ENCODE assay signal across 8 mouse cellular contexts in the genomic region with DNA sequence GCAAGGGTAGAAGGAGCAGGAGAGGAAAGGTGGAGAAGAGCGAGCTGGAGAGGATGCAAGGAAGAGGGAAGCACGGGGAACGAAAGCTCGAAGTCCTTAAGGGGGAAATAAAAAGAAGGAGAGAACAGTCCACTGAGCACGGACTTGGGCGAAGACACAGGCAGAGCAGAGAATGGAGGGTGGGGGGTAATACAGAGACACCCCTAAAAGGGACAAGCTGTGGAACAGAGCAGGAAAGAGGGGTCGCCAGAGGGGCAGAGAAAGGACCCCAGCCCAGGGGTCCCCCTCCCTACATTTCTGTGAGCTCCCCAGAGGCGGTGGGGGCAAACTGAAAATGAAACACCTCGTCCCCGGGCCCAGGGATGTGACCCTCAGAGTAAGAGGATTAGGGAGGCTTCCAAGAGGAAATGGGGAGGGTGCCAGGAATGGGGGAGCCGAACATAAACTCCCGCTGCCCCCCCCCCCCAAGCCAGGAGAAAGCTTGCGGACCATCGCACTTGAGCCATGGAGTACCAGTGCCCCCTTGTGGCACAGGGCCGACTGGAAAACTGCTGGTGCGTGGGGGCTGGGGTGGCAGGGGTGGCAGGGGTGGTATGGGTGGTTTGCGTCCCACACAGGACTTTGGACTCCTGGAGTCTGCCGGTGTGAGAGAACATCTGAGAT.
DNase-seq lines count a peak whose midpoint lies in the region; ATAC-seq and TF ChIP-seq lines count a peak whose summit lies in the region.

No protein-coding gene starts in this region.

- ATAC-seq in heart, embryonic 12.5 days (ENCODE audit: insufficient number of reproducible peaks, low FRiP score), result no peak
- ATAC-seq in kidney, embryonic 15.5 days (replicated peaks; ENCODE audit: low FRiP score), result peak; percentile 26; the same call in 1 of the 2 replicates
- peak; percentile 33; the same call in 1 of the 2 replicates for ATAC-seq in liver, postnatal 0 days
- peak; percentile 38; the same call in 1 of the 2 replicates for ATAC-seq in neural tube, embryonic 11.5 days (ENCODE audit: insufficient read depth, low FRiP score, low TSS enrichment)

- peaks cover 72% of the 10 kb centered on the region for H3K27me3 ChIP-seq in heart, embryonic 12.5 days (replicated peaks)
- peaks cover 63% of the 10 kb centered on the region for H3K27me3 ChIP-seq in kidney, embryonic 15.5 days
- peaks cover 6% of the 10 kb centered on the region; the same call in 1 of the 2 replicates for H3K27me3 ChIP-seq in liver, postnatal 0 days (ENCODE audit: insufficient read depth, low read length)
- peaks cover 11% of the 10 kb centered on the region; the same call in 1 of the 2 replicates for H3K27me3 ChIP-seq in neural tube, embryonic 11.5 days (ENCODE audit: control insufficient read depth, insufficient read depth, low read length)

- TF ChIP-seq CTCF in liver, postnatal 0 days (IDR thresholded peaks at IDR 0.05; ENCODE audit: low read depth), result peak; percentile 77

- peak overlapping the region; percentile 64 for H3K4me2 ChIP-seq in heart, embryonic 12.5 days
- H3K4me2 ChIP-seq in kidney, embryonic 15.5 days, result peak overlapping the region; percentile 59
- peak overlapping the region; percentile 66 for H3K4me2 ChIP-seq in liver, postnatal 0 days (ENCODE audit: low read depth, low read length)
- H3K4me2 ChIP-seq in neural tube, embryonic 11.5 days (ENCODE audit: low read depth), result peak overlapping the region; percentile 34

- DNase-seq in urinary bladder, postnatal 14 days (ENCODE audit: low spot score), result peak; percentile 38
- no peak for DNase-seq in urinary bladder, adult 2 months (ENCODE audit: low spot score)
- DNase-seq in embryo, embryonic 10 days (ENCODE audit: low spot score), result peak; percentile 49
- peak; percentile 67 for DNase-seq in liver, postnatal 0 days
- peak; percentile 57 for DNase-seq in neural tube, embryonic 11.5 days (ENCODE audit: low spot score)
- DNase-seq in urinary bladder, postnatal 4 days (ENCODE audit: low spot score in 2 of 2), result peak; percentile 32 to 67

- H3K27ac ChIP-seq in heart, embryonic 12.5 days (ENCODE audit: poor library complexity, severe bottlenecking), result no peak overlapping the region
- H3K27ac ChIP-seq in kidney, embryonic 15.5 days, result 0 out of 2 replicates have a peak overlapping the region, but pooled peaks have one; percentile 51
- H3K27ac ChIP-seq in liver, postnatal 0 days (ENCODE audit: low read depth), result no peak overlapping the region
- H3K27ac ChIP-seq in neural tube, embryonic 11.5 days (ENCODE audit: low read depth, low read length), result no peak overlapping the region

- TF ChIP-seq EP300 in liver, postnatal 0 days (IDR thresholded peaks at IDR 0.05; ENCODE audit: low read depth), result no peak

- H3K9ac ChIP-seq in heart, embryonic 12.5 days, result 0 out of 2 replicates have a peak overlapping the region, but pooled peaks have one; percentile 24
- no peak overlapping the region for H3K9ac ChIP-seq in kidney, embryonic 15.5 days
- H3K9ac ChIP-seq in liver, postnatal 0 days (replicated peaks), result no peak overlapping the region
- no peak overlapping the region; the same call in 1 of the 2 replicates for H3K9ac ChIP-seq in neural tube, embryonic 11.5 days (ENCODE audit: low read length)

- H3K4me1 ChIP-seq in heart, embryonic 12.5 days (replicated peaks), result no peaks in the 10 kb centered on the region
- H3K4me1 ChIP-seq in kidney, embryonic 15.5 days, result peaks cover 31% of the 10 kb centered on the region
- no peaks in the 10 kb centered on the region for H3K4me1 ChIP-seq in liver, postnatal 0 days (ENCODE audit: insufficient read depth)
- no peaks in the 10 kb centered on the region for H3K4me1 ChIP-seq in neural tube, embryonic 11.5 days (ENCODE audit: control insufficient read depth, insufficient read depth, low read length)

- H3K4me3 ChIP-seq in heart, embryonic 12.5 days, result peak overlapping the region; percentile 35
- peak overlapping the region; percentile 32 for H3K4me3 ChIP-seq in kidney, embryonic 15.5 days (replicated peaks)
- H3K4me3 ChIP-seq in liver, postnatal 0 days (ENCODE audit: low read depth, low read length), result peak overlapping the region; percentile 26
- H3K4me3 ChIP-seq in neural tube, embryonic 11.5 days (ENCODE audit: low read depth, low read length), result no peak overlapping the region

- no peaks in the 10 kb centered on the region for H3K9me3 ChIP-seq in heart, embryonic 12.5 days (replicated peaks)
- H3K9me3 ChIP-seq in kidney, embryonic 15.5 days (replicated peaks), result no peaks in the 10 kb centered on the region
- no peaks in the 10 kb centered on the region for H3K9me3 ChIP-seq in liver, postnatal 0 days (ENCODE audit: low read length)
- H3K9me3 ChIP-seq in neural tube, embryonic 11.5 days (ENCODE audit: control insufficient read depth, low read length), result no peaks in the 10 kb centered on the region

- no peaks in the 10 kb centered on the region for H3K36me3 ChIP-seq in heart, embryonic 12.5 days
- no peaks in the 10 kb centered on the region for H3K36me3 ChIP-seq in kidney, embryonic 15.5 days
- H3K36me3 ChIP-seq in liver, postnatal 0 days (replicated peaks; ENCODE audit: insufficient read depth, low read length), result no peaks in the 10 kb centered on the region
- no peaks in the 10 kb centered on the region for H3K36me3 ChIP-seq in neural tube, embryonic 11.5 days (ENCODE audit: control insufficient read depth, insufficient read depth, low read length)

- 35% methylated on average over 18 of the region's 18 CpGs for WGBS in heart, embryonic 12.5 days
- WGBS in kidney, embryonic 15.5 days, result 39% methylated on average over 18 of the region's 18 CpGs
- 27% methylated on average over 16 of the region's 18 CpGs for WGBS in liver, postnatal 0 days (ENCODE audit: insufficient replicate concordance)
- WGBS in neural tube, embryonic 11.5 days, result 34% methylated on average over 16 of the region's 18 CpGs
